Mouse (Mus musculus) CD4-positive helper T cell, adult 2 months (primary cell): ENCODE measurements around the gene Fam174b.
A peak's percentile ranks its signal among the peaks of the same experiment; 100 is the strongest.

Experiments used
- DNase-seq: peaks from one replicate; pipeline ENCODE4 v3.0.0-alpha.2; 2012; ENCODE audit warnings: low read depth, missing footprints, low spot score

Gene Fam174b

GRCm38 (mm10) chr7:73749339-73749738, 9.2 kb downstream of the Fam174b start:
- no peak for DNase-seq

GRCm38 (mm10) chr7:73749983-73750382, 9.9 kb downstream of the Fam174b start:
- DNase-seq, result no peak

- DNase-seq, result no peak
Measured at GRCm38 (mm10) chr7:73753598-73753997, 13.5 kb downstream of the Fam174b start.

GRCm38 (mm10) chr7:73755377-73756110, 15.4 kb downstream of the Fam174b start:
- no peak for DNase-seq

- no peak for DNase-seq
Measured at GRCm38 (mm10) chr7:73761691-73762189, 21.6 kb downstream of the Fam174b start.

GRCm38 (mm10) chr7:73764679-73765078, 24.6 kb downstream of the Fam174b start:
- no peak for DNase-seq

GRCm38 (mm10) chr7:73765186-73765903, 25.2 kb downstream of the Fam174b start:
- DNase-seq, result no peak

GRCm38 (mm10) chr7:73769224-73769623, 29.1 kb downstream of the Fam174b start:
- DNase-seq, result no peak

GRCm38 (mm10) chr7:73771384-73772274, 31.5 kb downstream of the Fam174b start:
- peak; percentile 26 for DNase-seq

- no peak for DNase-seq
Measured at GRCm38 (mm10) chr7:73772275-73772765, 32.2 kb downstream of the Fam174b start.

GRCm38 (mm10) chr7:73774781-73775180, 34.7 kb downstream of the Fam174b start:
- DNase-seq, result no peak

- no peak for DNase-seq
Measured at GRCm38 (mm10) chr7:73777777-73778176, 37.7 kb downstream of the Fam174b start.

GRCm38 (mm10) chr7:73784736-73785428, 44.8 kb downstream of the Fam174b start:
- no peak for DNase-seq

GRCm38 (mm10) chr7:73785815-73786214, 45.7 kb downstream of the Fam174b start:
- DNase-seq, result no peak

- no peak for DNase-seq
Measured at GRCm38 (mm10) chr7:73787513-73787912, 47.4 kb downstream of the Fam174b start.

- DNase-seq, result no peak
Measured at GRCm38 (mm10) chr7:73791096-73791495, 51.0 kb downstream of the Fam174b start.

- DNase-seq, result no peak
Measured at GRCm38 (mm10) chr7:73792155-73792554, 52.1 kb downstream of the Fam174b start.

- DNase-seq, result no peak
Measured at GRCm38 (mm10) chr7:73792641-73793040, 52.5 kb downstream of the Fam174b start.

- DNase-seq, result no peak
Measured at GRCm38 (mm10) chr7:73809261-73809660, 69.2 kb downstream of the Fam174b start.

- no peak for DNase-seq
Measured at GRCm38 (mm10) chr7:73811439-73811838, 71.3 kb downstream of the Fam174b start.

GRCm38 (mm10) chr7:73812176-73812575, 72.1 kb downstream of the Fam174b start:
- DNase-seq, result no peak
